Mouse (Mus musculus): ENCODE data around the gene Mill1. TPM values are rescaled to one million over a fixed set of nuclear protein-coding genes. Genes with fewer than 3 reads are reported as not detected.
"Not testable (repeated sequence)": the region's sequence is repeated elsewhere in the genome, so short reads cannot be mapped to it uniquely, and the experiment has no call there.

The Mill1 gene
- total RNA-seq (2021), result not detected

- DNase-seq (ENCODE audit: extremely low spot score in 1 of 2, low spot score in 1 of 2), result no peak
Observed at GRCm38 (mm10) chr7:18245047-18245446, at the start of gene Mill1. TSS of gene Mill1 (plus strand) at chr7:18245347.

- peak; percentile 2 to 4 for DNase-seq (ENCODE audit: extremely low spot score in 1 of 2, low spot score in 1 of 2)
Observed at GRCm38 (mm10) chr7:18210938-18211337, 34.2 kb upstream of the Mill1 start.

DNA sequence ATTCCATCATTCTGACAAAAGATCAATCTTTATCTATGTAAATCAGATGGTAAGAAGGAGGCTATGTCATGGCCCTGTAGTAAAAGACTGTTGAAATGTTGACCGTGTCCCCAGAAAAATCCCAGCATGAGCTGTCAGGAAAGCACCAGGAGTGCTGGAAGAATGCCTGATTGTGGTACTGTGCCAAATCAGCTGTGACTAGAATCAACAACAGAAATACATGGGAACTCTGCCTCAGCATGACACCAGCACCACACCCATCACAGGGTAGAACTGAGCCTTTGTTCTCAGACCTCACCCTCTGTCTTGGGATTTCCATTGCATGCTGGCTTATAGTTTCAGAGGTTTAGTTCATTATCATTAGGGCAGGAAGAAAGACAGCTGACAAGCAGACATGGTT lies 30.4 kb upstream of the Mill1 start:
- DNase-seq (ENCODE audit: extremely low spot score in 1 of 2, low spot score in 1 of 2), result no peak

DNA sequence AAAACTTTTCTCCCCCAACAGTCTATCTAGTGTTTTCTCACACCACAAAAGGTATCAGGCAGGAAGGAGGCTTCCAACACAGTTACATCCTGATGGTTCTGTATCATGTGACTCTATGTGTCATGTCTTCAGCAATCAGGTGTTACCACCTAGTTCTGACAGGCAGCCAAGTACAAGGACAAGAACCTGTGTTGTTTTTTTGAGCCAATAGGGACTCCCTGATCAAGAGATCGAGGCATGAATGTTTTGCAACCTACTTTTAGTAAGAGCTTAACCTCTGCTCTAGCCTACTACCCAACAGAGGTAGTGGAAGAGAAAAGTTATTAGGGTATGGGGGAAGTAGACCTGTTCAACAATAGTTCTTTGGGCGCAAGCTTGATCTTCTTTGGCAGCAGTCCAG lies 6.6 kb upstream of the Mill1 start:
- no peak for DNase-seq (ENCODE audit: extremely low spot score in 1 of 2, low spot score in 1 of 2)

- no peak for DNase-seq (ENCODE audit: extremely low spot score in 1 of 2, low spot score in 1 of 2)
Observed at GRCm38 (mm10) chr7:18241217-18241616, 3.9 kb upstream of the Mill1 start.

DNA sequence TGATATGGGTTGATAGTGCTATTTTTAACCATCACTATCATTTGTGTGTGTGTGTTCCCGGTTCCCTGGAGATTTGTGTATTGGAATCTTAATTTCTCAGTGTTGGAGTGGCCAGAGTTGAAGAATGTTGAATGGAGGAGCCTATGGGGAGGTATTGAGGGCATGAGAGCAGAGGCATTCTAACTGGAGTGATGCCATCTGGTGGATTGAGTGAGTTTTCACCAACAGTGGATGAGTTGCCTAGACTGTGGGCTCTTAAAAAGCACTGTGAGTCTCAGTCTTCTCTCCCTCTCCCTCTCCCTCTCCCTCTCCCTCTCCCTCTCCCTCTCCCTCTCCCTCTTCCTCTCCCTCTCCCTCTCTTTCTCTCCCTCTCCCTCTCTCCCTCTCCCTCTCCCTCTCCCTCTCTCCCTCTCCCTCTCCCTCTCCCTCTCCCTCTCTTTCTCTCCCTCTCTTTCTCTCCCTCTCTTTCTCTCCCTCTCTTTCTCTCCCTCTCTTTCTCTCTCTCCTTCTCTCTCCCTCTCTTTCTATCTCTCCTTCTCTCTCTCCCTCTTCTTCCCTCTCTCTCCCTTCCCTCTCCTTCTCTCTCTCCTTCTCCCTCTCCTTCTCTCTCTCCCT lies 1.1 kb upstream of the Mill1 start:
- DNase-seq (ENCODE audit: extremely low spot score in 1 of 2, low spot score in 1 of 2), result not testable (repeated sequence)

DNA sequence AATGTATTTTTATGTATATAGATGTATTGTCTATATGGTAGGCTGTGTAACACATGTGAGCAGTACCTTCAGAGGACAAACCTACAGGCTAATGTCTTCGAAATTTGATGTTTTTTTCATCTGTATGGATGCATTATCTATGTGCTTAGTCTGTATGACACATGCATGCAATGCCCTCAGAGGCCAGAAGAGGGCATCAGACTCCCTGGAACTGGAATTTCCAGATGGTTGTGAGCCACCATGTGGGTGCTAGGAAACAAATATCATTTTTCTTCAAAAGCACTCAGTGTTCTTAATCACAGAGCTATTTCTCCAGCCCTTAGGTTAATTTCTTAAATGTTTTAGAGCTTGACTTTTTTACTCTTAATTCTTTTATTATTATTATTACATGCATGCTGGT lies 15.1 kb downstream of the Mill1 start:
- no peak for DNase-seq (ENCODE audit: extremely low spot score in 1 of 2, low spot score in 1 of 2)

- no peak for DNase-seq (ENCODE audit: extremely low spot score in 1 of 2, low spot score in 1 of 2)
Observed at GRCm38 (mm10) chr7:18265089-18265488, 19.9 kb downstream of the Mill1 start.

Other genes starting within 250 kb of the Mill1 start
- not detected for gene Ceacam13, start 235.5 kb upstream of the Mill1 start, total RNA-seq (2021)
- not detected for gene Ceacam12, start 179.4 kb upstream of the Mill1 start, total RNA-seq (2021)
- not detected for gene Igfl3, start 68.9 kb upstream of the Mill1 start, total RNA-seq (2021)
- not detected for gene Psg18, start 109.7 kb downstream of the Mill1 start, total RNA-seq (2021)
- not detected for gene Psg28, start 186.7 kb downstream of the Mill1 start, total RNA-seq (2021)
- gene Psg26, start 238.8 kb downstream of the Mill1 start, total RNA-seq (2021), result not detected